Mouse (Mus musculus) MEL (cell line): Measurements from ENCODE around the gene Taok1.

Experiments
- CHD1 ChIP-seq: IDR thresholded peaks from 2 replicates; pipeline ENCODE4 v1.6.1; 2012; ENCODE audit warnings: low read depth, mild to moderate bottlenecking, inconsistent platforms, low read length, improper control_type of control experiment
- GATA1 ChIP-seq: IDR thresholded peaks from 2 replicates; pipeline ENCODE4 v1.6.1; 2011; ENCODE audit warnings: low read depth, low read length, improper control_type of control experiment
- MAX ChIP-seq: IDR thresholded peaks from 2 replicates; pipeline ENCODE4 v1.6.1; 2011; ENCODE audit warnings: low read length, improper control_type of control experiment
- POLR2AphosphoS2 ChIP-seq: IDR thresholded peaks from 2 replicates; pipeline ENCODE4 v1.6.1; 2011; ENCODE audit warnings: low read length, improper control_type of control experiment
- ZKSCAN1 ChIP-seq: IDR thresholded peaks from 2 replicates; pipeline ENCODE4 v1.6.1; 2012; ENCODE audit warnings: low read depth, mild to moderate bottlenecking, inconsistent platforms, low read length, improper control_type of control experiment, moderate library complexity

GRCm38 (mm10) chr11:77630257-77630670 is 22.6 kb upstream of the Taok1 start:
- TF ChIP-seq POLR2AphosphoS2 (no peak), GATA1 (no peak), ZKSCAN1 (no peak), MAX (peak; percentile 68), CHD1 (no peak)
